Mouse (Mus musculus) heart, adult 9 months (tissue): ENCODE data around the gene Vsig8.
A peak's percentile ranks its signal among the peaks of the same experiment; 100 is the strongest.

Experiments
- DNase-seq, 2 experiments: peaks; one replicate each; pipeline ENCODE4 v3.0.0; 2022; ENCODE audit warnings: low spot score in 2 of 2

The Vsig8 gene

DNA sequence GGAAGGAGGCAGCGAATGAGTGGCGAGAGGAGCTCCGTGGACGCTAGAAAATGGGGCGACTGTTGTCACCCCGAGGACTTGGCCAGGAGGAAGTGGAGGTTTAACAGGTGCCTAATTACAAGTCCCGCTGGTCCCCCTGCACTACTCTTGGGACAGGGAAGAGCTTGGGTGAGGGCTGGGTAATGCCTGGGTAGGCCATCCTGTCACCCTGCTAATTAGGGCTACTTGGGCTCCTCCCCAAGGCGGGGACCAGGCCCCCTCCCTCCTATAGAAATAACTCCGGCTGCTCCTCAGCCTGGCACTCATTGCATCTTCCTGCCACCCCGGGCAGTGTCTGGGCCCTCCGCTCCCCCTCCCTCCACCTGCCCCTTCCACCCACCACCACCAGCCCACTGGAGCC is at the start of gene Vsig8:
Vsig8 (plus strand) TSS at position 301 of the 400 bp plus-strand sequence.
- no peak for DNase-seq

- peak; percentile 46 to 49 for DNase-seq
Observed at GRCm38 (mm10) chr1:172507001-172507400, 48.7 kb upstream of the Vsig8 start.

GRCm38 (mm10) chr1:172507701-172508100 is 48.0 kb upstream of the Vsig8 start:
- DNase-seq: no peak

DNA sequence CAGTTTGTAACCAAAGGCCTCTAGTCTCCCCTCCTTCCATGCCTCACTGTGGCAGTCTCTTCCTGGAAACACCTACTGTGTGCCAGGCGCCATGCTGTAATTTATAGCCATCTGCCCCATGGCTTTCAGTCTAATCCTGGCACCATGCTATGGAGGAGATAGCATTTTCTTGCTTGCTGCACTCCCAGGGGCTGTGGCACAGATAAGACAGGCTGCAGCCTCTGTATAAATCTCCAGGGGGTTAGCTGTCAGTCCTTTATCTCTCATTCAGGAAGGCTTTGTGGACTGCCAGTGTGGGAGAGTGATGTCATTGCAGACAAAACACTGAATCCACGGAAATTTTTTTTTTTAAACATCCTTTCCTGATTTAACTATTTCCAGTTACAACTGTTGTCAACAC is 47.6 kb upstream of the Vsig8 start:
- no peak for DNase-seq

- no peak for DNase-seq
Observed at GRCm38 (mm10) chr1:172509235-172509634, 46.5 kb upstream of the Vsig8 start.

GRCm38 (mm10) chr1:172509983-172510382 is 45.8 kb upstream of the Vsig8 start:
- DNase-seq: no peak

GRCm38 (mm10) chr1:172510421-172510972 is 45.2 kb upstream of the Vsig8 start:
- no peak for DNase-seq

DNA sequence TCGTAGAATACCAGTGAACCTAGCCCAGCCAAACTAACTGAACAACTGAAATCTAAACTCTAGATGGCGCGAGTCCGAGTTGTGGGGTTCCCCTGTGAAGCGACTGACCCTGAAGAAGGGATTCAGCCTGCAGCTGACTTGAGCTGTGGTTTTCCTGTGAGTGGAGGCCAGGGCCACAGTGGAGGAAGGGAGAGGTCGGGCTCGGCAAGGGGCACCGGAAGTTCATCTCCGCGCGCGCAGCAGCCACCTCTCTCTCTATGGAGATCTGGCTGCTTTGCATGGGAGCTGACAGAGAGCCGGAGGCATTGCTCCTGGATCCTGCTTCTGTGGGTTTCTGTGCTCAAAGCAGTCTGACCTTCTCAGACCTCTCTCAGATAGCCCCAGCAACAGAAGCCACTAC is 42.8 kb upstream of the Vsig8 start:
- DNase-seq: peak; percentile 83 to 89

DNA sequence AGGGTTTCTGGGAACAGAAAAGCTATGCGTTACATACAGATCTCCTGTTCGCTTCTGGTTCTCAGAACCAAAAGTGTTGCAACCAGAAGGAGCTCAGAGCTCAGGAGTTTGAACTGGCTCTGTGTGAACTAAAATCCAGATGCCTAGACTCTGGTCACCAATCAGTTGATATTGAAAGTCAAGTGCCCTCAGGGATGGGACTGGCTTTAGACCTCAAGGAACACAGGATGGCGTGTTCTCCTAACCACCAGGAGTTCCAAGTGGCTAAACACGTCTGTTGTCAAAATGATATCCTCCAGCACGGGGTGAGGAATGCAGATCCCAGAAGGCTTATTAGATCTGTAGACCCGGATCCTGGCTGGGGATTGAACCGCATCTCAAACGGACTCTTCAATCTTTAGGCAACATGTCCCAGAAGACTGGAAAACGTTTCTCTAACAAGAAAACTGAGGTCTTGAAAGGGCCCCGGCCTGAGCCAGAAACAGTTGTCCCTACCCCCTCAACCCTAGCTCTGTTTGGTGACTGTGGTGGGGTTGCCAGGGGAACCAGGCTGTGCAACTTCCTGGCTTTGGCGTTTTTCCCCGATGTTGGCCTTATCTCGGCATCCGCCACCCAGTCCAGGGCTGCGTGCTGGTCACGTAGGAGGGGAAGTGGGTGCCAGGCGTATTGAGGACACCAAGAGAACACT is 42.1 kb upstream of the Vsig8 start:
- DNase-seq: peak; percentile 89 to 91

DNA sequence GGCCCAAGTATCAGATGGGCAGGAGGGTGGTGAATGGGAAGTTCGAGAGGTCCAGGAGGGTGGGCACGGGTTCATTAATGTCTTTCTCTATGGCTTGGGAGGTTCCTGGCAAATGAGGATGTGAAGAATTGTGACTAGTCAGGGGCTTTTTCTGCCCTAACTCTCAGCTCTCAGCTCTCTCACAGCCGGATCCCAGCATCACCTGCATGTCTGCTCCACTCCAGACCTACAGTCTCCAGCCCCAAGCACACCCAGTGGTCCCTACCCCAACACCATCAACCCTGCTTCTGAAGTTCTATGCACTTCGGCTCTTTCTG is 41.6 kb upstream of the Vsig8 start:
- no peak for DNase-seq

- peak; percentile 59 to 67 for DNase-seq
Observed at GRCm38 (mm10) chr1:172514551-172515268, 41.0 kb upstream of the Vsig8 start.

GRCm38 (mm10) chr1:172515396-172515795 is 40.3 kb upstream of the Vsig8 start:
- peak in 1 of 2 experiments; percentile 52 for DNase-seq

GRCm38 (mm10) chr1:172518013-172518412 is 37.7 kb upstream of the Vsig8 start:
- no peak for DNase-seq

GRCm38 (mm10) chr1:172519644-172520043 is 36.1 kb upstream of the Vsig8 start:
- peak in 1 of 2 experiments; percentile 1 for DNase-seq

DNA sequence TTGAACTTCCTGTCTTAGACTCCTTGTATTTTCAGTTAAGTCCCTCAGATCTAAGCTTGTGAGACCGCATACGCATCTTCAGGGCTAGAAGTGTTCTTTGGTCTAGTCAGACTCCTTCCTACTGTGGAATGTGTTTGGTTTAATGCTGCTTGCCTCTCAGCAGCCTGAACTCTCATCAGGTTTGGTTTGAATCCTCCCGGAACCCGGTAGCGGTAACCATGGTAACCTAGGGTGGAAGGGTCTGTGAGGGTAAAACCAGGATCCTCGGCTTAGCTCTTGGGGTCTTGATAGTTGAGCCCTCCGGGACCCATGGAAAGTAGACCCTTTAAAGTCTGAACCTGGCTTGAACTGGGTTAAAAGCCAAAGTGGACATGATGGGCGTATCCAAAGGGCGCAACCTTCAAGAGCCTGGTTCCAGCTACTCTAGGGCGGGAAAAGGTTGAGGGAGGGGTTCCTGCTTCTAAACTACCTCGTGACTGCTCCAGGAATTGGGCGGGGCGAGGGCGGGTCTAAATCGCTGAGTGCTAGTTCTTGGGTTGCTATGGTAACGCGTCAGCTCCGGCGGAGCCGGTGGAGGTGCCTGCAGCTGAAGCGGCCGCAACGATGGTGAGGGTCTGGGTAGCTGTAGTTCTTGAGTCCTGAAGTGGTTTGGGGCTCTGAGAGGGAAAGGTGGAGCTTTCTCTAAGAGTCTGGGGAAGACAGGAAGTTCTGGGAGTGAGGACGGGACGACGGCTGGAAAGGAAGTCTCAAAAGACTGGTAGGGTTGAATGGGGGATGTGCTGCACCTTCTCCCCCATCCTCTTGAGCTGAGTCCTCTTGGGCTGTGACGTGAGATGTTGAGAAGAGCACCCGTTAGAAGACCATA is 34.9 kb upstream of the Vsig8 start, which contains the start of gene Cfap45:
Cfap45 (plus strand) TSS at position 226 of the 865 bp plus-strand sequence.
- DNase-seq: peak; percentile 88 to 91

GRCm38 (mm10) chr1:172522524-172522923 is 33.2 kb upstream of the Vsig8 start:
- no peak for DNase-seq

DNA sequence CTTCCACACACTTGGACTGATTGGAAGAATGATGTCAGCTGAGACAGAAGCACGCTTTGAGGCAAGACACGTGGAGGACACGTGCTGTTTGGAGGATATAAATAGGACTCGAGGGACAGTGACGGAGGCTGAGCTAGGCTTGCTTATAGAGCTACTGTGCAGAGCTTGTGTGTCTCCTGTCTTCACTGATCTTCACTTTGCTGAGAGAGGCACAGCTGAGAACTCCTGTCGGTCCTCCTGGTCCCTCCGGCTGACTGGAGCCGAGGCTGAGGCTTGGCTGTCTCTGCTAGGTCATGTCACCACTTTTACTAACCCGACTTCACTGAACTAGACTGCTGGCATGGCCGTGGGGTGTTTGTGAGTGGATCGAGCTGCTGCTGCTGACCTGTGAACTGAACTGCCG is 32.0 kb upstream of the Vsig8 start:
- peak; percentile 68 to 76 for DNase-seq

DNA sequence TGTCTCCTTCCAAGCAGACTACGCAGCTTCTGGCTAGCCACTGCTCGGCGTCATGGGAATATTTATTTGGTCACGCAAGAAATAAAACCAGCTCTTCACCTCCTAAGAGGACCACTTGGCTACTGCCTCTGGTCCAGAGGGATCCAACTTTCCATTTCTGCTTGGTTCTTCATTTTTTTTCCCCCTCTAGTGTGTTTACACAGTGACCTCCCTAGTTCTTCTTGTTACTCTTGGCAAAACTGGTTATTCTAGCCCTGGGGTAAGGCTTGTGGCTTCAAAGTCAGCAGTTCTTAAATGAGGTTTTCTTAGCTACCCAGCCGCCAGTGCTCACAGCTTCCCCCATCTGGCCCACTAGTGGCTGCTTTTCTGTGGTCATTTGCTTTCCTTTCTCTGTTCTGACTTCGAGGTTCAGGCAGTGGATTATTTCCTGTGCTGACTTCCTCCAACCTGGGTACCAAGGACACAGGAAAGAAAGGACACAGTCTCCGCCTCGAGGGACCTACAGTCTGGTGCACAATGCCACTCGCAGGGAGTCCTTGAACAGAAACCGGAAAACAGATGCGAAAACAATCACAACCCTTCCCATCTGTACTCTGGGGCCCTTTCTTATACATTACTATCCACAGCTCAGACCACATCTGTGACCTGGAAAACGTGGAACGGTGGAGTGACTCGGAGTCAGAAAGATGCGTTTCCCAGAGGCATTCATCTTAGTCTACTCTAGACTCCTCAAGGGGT is 30.5 kb upstream of the Vsig8 start:
- peak; percentile 82 to 92 for DNase-seq

DNA sequence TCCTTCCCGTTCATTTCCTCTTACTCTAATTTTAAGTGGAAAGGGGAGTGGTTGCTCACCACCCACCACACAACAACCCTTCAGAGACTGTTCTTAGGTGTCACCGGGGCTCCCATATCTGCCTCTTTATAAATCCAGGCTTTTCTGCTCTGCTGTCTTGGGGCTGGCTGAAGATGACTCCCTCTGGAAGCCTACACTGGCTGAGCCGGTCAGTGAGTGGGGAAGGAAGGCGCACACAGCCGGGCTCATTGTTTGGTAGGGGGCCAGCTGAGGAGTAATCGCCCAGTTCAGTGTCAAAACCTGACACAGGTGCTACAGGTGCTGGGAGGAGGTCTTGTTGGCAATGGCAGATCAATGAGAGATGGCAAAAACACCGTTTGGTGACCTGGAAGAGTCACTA is 29.8 kb upstream of the Vsig8 start:
- DNase-seq: no peak

DNA sequence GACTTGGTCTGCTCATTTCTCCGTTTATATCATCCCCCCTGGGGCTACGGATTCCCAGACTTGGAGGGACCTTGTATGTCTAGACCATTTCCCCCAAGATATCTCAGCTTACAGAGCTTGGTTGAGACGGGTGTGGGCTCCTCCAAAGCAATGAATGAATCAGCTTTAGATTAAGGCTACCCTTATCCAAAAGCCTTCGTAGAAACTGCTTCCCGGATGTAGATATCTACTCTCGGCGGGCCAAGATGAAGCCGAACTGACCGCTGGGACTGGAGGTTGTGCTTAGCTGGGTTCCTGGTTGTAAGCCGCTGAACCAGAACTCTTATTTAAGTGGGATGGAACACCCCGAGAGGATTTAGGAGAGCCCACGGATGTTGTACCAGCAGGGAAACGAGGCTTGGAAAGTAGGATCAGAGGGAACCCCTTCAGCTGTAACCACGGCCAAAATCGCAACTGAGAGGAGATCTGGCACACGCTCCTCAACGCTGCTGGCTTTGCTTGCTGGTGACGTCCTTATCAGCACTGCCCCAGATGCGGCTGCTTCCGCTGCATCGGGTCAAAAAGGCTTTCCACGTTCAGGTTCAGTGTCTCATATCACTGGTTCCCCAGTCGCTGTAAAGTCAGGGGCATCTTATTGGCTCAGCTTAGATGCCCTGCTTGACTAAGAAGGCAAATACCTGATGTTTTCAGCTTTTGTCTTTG is 29.2 kb upstream of the Vsig8 start:
- peak; percentile 78 to 80 for DNase-seq

GRCm38 (mm10) chr1:172527431-172527830 is 28.3 kb upstream of the Vsig8 start:
- DNase-seq: no peak
